Mouse (Mus musculus) olfactory bulb, adult 2 months (tissue): Measurements from ENCODE around the gene Dctn1.

Experiments
- CTCF ChIP-seq: fragments of 200-500 bp; IDR thresholded peaks from 2 replicates; pipeline ENCODE4 v1.5.1; 2012; ENCODE audit warnings: low read depth, mild to moderate bottlenecking, low read length, moderate library complexity; ENCODE audit not compliant: insufficient read depth
- POLR2A ChIP-seq: fragments of 200-500 bp; IDR thresholded peaks from 2 replicates; pipeline ENCODE4 v1.6.1; 2012; ENCODE audit warnings: mild to moderate bottlenecking, low read depth, low read length, moderate library complexity; ENCODE audit not compliant: insufficient read depth

GRCm38 (mm10) chr6:83219814-83220213, 54.1 kb downstream of the Dctn1 start, which contains the start of gene Slc4a5:
- TF ChIP-seq CTCF, result no peak
- no peak for TF ChIP-seq POLR2A
